Mouse (Mus musculus) layer of hippocampus, postnatal 36 days (tissue): ENCODE data around the gene Maml2. TPM values are rescaled to one million over a fixed set of nuclear protein-coding genes. Genes with fewer than 3 reads are reported as not detected.
"Not testable (repeated sequence)": the region's sequence is repeated elsewhere in the genome, so short reads cannot be mapped to it uniquely, and the experiment has no call there.

Experiments used
- DNase-seq, 2 experiments: peaks; one replicate each; pipeline ENCODE4 v3.0.0; 2022
- total RNA-seq, 2 experiments: library from RNA; stranded (reverse); gene quantifications; 2 replicates each; pipeline ENCODE4 v1.2.3; 2021

Gene Maml2
- total RNA-seq, 2 experiments from 2014 or later = 21.2 to 28.9 TPM

DNA sequence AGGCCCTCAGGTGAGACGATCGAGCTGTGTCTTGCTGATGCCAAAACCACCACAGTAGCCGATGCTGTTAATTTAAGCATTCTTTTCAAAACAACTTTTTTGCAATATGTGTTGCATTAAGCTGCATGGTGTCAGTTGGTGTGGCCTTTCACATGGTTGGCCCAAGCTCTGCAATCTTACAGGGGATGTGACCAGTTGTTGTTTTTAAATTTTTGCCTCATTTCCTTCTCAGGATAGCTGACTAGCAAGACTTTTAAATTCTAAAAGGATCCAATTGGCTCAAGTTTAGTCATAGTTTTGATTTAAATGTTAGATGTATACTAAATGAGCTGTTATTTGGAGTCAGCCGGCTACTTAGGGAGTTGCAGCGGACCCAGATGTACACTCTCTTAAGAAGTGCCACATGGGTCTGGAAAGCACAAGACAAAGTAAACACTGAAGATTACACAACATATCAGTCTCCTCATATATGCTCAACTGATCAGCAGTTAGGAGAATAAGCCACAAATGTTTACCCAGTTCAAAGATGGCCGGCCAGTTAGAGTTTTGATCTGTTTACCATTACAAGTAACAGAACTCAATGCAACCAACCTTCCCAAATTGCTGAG lies 386.7 kb downstream of the Maml2 start:
- no peak for DNase-seq

- no peak for DNase-seq
Measured at GRCm38 (mm10) chr9:13686977-13687659, 389.4 kb downstream of the Maml2 start.

DNA sequence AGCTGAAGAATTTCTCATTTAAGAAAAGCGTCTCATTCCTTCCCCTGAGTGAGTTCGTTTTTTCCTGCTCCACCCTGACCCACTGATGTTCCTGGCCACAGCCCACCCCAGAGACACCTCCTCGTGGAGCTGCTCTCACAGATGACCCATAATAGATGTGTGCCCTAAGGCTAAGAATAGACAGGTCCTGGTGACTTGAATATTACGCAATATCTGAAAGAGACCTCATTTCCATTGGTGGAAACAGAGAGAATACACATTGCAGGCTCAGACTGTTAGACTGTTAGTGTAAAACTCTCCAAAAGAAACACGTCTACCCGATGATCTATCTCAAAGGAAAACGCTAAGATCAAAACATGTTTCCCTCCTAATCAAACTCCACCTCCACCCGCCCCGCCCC lies 391.2 kb downstream of the Maml2 start:
- DNase-seq = no peak

GRCm38 (mm10) chr9:13690321-13690720 lies 392.6 kb downstream of the Maml2 start:
- DNase-seq = no peak

DNA sequence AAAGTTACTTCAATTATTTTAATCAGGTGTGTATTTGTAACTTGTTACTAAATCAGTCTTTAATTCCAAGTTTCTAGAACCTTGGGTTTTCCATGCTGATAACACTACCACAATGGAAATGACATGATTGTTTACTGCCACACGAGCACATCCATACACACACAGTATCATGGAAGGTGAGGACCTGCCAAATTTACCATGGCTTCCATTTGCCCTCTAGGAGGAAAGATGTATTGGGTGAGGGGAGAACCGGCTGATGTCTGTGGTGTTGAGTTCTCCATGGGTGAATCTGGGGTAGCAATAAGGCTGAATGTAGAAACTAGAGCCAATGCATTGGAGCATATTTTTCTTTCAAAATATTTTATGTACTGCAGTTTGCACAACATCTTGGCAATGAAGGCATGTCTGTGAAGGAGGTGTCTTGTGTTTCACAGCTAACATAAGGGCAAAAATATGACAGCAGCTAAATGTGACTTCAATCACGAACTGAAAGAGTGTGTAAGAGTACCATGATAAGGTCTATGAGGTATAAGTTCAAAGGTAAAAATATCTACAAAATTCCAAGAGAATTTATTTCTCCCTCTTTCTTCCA lies 396.0 kb downstream of the Maml2 start:
- DNase-seq = no peak

GRCm38 (mm10) chr9:13694293-13694692 lies 396.5 kb downstream of the Maml2 start:
- peak in 1 of 2 experiments; percentile 37 for DNase-seq

DNA sequence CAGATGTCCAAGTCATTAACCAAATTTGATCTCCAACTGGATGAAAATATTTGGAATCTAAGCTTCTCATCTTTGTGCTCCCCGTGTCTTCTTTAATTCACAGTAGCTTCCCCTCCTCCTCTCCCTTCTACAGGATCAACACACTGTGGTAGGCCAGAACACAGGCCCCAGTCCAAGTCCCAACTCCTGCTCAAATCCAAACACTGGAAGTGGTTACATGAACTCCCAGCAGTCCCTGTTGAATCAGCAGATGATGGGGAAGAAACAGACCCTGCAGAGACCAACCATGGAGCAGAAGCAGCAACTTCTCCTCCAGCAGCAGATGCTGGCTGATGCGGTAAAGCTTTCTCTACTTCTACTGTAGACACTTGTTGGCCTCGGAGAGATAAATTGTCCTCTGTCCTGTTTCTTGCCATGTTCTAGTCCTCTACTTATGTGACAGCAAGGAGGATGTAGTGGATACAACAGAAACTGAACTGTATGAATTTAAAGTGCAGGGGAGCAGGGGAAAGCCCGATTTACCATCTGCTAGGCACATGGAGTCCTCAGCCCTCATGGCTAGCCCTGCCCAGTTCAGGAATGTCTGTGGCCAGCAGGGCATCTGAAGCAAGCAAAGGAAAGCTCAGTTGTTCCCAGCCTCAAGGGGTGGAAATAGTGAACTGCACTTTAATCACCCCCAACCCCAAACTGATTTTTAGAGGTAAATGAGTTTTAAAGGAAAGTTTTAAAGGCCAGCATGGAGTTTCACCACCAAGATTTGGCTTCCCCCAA lies 399.5 kb downstream of the Maml2 start:
- no peak for DNase-seq

- DNase-seq = no peak
Measured at GRCm38 (mm10) chr9:13697869-13698268, 400.1 kb downstream of the Maml2 start.

DNA sequence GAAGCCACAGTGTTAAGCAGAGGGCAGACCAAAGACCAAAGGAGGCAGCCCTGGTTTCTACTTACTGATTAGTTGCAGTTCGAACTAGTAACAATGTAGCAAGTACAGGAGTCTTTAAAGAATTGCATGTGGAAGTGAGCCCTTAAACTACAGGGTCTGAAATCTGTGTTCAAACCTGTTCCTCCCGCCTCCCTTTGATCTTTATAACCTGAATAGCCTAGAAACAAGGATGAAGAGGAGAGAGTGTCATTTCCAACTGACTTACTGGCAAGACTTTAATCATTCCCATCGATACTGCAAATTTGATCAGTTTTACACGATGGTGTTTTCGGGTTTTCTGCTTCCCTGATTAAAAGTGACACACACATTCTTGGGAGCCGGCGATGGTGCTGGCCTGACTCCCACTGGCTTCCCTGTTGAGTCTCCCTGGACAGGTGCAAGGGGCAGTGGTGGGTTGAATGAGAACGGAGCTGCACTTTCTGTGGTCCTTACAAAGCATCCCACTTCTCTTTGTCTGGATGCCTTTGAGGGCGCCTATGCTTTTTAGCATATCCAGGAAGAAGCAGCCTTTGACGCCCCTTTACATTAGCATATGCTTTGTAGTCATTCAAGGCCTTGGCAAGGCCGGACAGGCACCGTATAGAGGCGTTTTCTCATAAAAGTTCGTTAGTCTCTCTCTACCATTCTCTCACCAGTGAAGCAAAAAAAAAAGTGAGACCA lies 401.5 kb downstream of the Maml2 start:
- no peak for DNase-seq

GRCm38 (mm10) chr9:13699781-13700116 lies 402.0 kb downstream of the Maml2 start:
- no peak for DNase-seq

GRCm38 (mm10) chr9:13701773-13702172 lies 404.0 kb downstream of the Maml2 start:
- no peak for DNase-seq

DNA sequence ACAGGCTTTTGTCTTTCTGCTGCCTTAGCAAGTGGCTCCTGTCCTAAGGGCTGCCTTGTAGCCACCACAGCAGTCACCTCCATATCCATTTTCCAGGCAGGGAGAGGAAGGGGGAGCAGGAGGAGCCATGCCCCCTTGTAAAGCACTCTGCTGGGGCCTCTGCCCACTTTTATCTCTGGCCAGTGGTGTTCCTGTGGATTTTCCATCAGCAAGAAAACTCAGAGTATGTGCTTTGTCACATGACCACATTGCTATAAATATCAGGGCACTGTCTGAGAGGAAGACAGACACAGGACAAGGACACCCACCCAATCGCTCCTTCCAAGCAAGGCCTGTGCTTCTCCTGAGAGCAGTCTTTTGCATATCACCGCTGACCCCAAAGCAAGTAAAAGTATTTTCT lies 405.3 kb downstream of the Maml2 start:
- DNase-seq = no peak

GRCm38 (mm10) chr9:13704917-13705316 lies 407.2 kb downstream of the Maml2 start:
- DNase-seq = no peak

- no peak for DNase-seq
Measured at GRCm38 (mm10) chr9:13707066-13707555, 409.4 kb downstream of the Maml2 start.

DNA sequence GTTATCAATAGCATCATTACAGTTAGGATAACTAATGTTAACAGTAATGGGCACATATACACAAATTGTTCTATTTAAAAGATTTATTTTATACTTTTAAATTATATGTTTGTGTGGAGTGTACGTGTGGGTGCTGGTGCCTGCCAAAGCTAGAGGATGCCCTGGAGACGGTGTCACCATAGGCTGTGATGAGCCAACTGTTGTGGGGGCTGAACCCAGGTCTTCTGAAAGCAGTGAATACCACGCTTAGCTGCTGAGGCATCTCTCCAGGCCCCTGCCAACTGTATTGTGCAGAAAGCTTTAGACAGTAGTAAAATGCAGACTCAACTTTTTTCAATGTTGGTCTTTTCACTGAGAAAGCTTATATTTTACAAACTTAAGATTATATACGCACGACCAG lies 411.7 kb downstream of the Maml2 start:
- no peak for DNase-seq

GRCm38 (mm10) chr9:13715891-13716290 lies 418.1 kb downstream of the Maml2 start:
- not testable (repeated sequence) for DNase-seq

DNA sequence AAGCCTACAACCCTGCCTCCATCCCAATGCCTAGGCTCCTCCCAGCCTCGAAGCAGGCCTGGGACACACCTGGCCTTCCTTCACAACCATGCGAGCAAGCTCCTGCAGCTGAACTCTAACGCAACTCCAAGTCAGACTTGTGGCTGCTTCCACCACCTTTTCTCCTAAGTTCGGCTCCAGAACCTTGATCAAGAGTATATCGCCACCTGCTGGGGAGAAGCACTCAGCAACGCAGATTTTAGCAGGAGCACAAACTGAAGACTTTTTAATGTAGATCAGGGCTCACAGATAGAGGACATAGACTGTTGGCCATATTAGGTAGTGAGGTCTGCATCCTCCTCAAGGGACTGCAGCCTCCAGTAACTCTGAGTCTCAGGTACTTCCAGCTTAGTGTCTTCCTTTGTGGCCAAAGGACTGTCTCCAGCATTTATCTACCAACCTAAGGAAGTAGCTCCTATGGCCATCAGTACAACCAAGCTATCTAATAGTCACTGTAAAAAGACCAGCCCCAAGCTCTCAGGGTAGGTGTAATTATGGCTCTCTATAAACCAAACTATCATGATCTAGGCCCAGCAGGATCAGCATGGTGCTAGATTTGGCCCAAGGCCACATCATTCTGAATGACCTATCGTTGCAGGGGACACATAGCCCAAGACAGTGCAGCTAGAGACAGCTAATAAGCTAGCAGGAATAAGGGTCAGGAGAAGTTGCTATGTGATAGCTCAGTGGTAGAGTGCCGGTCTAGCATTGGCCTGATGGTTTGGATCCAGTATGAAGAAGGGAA lies 418.8 kb downstream of the Maml2 start:
- DNase-seq = peak; percentile 70 to 71

GRCm38 (mm10) chr9:13748404-13748797 lies 450.6 kb downstream of the Maml2 start, which contains the start of gene Mtmr2:
Gene Mtmr2, plus strand, starts transcription at chr9:13748410.
- DNase-seq = no peak

DNA sequence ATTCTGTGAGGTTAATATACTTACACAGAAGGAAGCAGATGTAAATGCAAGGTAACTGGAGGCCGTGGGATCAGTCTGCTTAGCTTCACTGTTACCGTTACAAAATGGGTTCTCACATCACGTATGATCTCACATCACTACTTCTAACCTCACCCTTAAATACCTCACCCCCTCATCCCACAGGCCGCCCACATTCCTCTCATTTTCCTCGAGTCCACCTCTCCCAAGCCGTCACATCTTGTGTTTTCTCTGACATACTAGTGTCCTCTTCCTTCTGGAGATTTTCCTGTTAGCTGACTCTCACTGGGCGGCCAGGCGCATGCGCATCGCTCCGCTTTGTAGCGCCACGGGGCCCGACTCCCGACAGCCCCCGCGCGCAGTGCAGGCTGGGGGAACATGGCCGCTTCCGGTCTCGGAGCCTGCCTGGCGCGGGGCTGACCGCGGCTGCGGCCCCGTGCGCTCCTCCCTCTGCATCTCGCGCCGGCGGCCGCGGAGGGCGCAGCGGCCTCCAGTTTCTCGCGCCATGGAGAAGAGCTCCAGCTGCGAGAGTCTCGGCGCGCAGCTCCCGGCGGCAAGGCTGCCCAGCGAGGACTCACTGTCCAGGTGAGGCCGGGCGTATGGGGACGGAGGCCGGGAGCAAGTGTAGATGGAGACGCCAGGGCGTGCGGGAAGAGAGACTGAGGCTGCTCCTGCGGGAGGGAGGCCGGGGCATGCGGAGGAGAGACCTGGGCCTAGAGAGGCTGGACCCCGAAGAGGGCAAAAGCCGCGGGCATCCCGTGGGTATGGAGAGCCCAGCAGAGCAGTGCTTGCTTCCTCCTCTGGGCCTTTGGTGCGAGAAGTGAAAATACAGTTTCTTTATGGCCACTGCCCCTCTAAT lies 451.3 kb downstream of the Maml2 start:
- DNase-seq = peak; percentile 94 to 96

GRCm38 (mm10) chr9:13749675-13749998 lies 451.9 kb downstream of the Maml2 start:
- no peak for DNase-seq

DNA sequence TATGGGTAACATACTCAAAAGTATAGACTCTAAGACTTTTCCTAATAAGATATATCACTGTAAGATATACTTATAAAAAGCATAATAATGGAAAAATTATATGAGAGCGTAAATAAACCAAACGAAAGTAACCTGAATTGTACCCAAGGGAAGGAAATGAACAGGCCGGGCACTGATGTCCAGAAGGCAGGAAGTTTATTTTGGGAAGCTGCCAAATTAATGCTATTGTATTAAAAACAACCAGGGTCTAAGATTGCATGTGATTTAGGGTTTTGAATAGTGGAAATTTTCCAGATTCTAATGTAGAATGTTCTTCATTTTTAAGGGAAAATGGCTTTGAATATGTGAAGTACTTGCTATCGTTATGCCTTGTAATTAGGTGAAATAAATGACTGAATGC lies 454.8 kb downstream of the Maml2 start:
- DNase-seq = no peak
